Mouse (Mus musculus): ENCODE measurements around the gene Atp2b1. TPM values are rescaled to one million over a fixed set of nuclear protein-coding genes. Genes with fewer than 3 reads are reported as not detected.
A peak's percentile ranks its signal among the peaks of the same experiment; 100 is the strongest.

The Atp2b1 gene
- polyA plus RNA-seq, 1 experiment: 359 TPM

DNA sequence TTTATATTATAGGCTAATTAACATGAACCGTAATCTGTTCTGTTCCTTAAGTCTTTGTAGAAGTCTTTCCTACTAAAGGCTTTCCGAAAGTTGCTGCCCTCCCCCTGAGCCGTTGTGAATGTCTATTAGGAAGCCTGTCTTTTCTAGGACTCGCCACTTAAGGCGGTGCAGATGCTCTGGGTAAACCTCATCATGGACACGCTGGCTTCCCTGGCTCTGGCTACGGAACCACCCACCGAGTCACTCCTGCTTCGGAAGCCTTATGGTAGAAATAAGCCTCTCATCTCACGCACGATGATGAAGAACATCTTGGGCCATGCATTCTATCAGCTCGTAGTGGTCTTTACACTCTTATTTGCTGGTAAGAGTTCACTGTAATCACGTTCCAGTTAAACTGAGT, 100.5 kb downstream of the Atp2b1 start:
- no peak for DNase-seq (ENCODE audit: extremely low spot score in 1 of 2, low spot score in 1 of 2)

DNA sequence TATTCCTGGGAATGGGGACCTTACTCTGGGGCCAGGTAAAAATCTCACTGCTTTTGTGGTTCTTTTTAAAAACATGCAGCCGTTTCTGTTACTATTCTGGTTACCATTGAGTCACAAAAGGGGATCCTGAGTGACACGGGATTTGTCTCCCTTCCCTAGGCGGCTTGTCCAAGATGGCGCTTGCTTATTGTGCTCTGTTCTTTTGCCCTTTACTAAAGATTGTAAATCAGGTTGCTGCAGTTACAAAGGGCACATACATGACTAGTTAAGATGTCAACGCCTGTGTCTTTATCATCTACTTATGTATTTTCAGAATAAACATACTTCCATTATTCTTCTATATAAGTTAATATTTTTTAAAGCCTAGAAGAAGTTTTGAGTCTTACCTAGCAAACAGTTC, 102.8 kb downstream of the Atp2b1 start:
- no peak for DNase-seq (ENCODE audit: extremely low spot score in 1 of 2, low spot score in 1 of 2)

DNA sequence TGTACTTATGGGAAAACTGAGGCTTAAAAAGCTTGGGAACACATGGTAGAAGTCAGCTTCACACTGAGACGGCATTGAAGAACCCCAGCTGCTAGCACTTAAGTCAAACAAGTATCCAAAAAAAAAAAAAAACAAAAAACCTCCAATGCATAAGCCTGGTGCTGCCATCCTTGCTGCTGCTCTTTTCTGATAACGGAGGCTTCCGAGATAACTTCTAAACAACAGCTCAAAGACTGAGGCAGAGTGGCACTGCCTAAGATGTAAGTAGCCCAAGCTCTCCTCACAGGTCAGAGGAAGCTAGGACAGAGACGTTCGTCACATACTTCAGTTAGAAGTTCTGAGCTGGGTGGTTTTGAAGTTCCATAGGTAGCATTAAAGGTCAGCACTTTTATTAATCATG, 113.3 kb downstream of the Atp2b1 start:
- DNase-seq (ENCODE audit: extremely low spot score in 1 of 2, low spot score in 1 of 2): no peak

DNA sequence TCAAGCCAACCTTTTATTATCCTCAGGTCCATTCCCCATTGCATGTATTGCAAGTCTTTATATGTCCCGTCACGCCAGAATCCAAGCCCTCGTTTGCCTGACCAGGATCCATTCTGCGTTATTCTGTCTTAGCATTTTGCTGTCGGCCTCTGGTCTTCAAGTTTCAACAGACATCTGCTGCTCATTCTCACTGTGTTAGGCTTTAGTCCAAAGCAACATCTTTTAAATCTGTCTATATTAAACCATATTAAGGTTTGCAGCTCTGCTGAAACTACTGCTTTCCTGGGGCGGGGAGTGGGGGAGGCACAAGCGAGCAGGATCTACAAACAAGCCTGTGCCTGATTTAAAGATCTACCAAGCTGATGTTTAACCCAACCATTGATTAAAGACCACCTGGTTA, 115.6 kb downstream of the Atp2b1 start:
- DNase-seq (ENCODE audit: extremely low spot score in 1 of 2, low spot score in 1 of 2): no peak

DNA sequence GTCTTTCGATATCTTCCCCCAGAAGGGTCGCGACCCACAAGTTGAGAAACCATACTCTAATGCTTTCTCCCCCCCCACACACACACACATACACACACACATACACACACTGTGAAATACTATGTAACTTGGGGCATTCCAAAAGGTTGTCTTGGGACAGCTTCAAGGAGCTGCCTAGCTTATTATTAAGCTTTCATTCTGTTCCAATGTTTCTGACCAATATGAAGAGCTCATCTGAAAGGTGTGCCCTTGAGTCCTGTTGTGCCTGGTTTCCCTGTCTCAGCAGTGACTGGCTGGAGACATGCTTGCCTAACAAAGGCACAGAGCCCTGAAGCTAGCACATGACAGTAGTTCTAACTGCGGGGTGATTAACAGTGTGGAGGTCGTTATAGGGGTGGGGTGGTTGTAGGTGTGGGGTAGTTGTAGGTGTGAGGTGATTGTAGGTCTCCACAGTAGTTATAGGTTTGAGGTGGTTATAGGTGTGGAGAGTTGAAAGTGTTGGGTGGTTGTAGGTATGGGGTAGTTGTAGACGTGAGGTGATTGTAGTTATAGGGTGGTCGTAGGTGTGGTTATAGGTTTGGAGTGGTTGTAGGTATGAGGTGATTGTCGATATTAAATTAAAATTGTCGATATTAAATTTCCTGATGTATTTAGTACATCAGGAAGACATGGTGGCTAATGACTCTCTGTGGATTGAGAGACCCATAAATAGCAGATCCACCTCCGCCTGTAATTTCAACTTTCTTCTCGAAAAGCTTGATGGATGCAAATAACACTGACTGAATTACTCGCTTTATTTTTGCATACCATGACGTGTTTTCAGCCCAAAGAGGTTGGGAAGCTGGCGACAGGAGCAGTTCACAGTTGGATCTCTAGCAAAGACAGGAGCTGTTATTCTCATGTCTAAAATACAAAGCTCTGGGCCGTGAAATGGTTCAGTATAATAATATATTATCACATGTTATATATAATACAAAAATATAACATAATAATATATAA, 119.9 kb downstream of the Atp2b1 start:
- DNase-seq (ENCODE audit: extremely low spot score in 1 of 2, low spot score in 1 of 2): peak; percentile 52 to 67

DNA sequence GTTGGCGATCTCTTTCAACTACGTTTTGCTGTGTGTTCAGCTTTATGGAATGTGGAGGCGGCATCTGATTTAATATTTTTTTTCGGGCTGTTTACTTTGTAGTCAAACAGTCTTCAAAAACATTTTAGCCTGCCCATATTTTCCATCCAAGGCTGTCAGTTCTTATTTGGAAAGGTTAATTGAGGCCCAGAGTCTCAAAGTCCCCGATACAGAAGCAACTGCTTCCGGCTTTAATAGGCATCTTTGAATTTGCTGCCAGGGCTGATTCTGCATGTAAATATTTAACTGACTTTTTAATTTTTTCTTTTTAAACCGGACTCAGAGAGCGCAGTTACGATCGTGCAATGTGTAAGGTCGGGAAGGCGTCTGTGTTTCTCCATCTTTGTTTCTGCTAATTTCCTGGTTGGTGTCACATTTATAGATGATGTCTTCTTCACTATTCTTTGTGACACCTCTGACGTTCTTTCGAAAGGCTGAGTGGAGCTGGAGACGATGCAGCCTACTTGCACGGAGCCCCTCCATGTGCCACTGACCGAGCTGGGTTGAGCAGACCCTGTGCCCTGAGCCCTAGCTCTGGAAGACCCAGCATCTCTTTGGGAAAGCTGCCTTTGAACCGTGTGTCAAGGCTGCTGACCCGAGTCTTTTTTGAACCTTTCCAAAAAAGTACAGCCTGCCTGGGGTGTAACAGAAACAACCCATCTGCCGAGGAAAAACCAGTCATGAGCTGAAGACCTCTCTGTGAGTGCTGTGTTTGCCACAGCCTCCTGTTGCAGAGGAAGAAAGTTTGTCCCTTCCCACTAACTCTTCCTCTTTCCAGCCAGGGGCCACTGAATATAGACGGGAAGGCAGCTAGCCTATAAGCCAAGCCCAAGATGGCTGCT, 123.2 kb downstream of the Atp2b1 start:
- DNase-seq (ENCODE audit: extremely low spot score in 1 of 2, low spot score in 1 of 2): no peak

DNA sequence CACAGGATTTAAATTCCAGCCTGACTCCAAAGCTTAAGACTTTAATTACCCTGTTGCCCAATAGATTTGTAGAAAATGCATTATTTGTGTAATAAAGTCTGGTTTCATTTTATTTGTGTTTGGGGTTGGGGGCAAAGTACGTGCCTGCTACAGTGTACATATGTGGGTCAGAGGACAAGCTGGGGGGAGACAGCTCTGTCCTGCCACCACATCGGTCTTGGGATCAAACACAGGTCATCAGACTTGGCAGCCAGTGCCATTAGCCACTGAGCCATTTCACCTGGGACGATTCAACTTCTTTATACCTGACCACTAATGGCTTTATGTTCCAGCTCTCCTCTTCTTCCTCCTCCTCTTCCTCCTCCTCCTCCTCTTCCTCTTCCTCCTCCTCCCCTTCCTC, 124.7 kb downstream of the Atp2b1 start:
- DNase-seq (ENCODE audit: extremely low spot score in 1 of 2, low spot score in 1 of 2): no peak

DNA sequence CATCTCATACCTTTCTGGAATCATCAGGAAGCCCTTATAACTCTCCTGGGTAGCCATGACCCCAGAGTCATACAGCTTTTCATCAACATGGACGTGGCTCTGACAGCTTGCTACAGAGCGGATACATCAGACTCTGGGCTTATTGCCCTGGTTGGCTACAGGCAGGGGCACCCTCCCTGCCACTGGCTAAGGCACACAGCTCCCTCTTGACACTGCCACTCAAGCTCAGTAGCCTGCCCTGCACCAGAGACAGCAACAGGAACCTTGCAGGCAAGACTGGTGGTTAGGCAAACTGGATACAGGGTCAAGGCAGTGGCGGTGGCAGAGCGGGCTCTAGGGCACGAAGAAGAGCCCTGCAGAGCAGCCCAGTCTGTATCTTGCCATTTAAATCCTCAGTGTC, 126.0 kb downstream of the Atp2b1 start:
- DNase-seq (ENCODE audit: extremely low spot score in 1 of 2, low spot score in 1 of 2): no peak

DNA sequence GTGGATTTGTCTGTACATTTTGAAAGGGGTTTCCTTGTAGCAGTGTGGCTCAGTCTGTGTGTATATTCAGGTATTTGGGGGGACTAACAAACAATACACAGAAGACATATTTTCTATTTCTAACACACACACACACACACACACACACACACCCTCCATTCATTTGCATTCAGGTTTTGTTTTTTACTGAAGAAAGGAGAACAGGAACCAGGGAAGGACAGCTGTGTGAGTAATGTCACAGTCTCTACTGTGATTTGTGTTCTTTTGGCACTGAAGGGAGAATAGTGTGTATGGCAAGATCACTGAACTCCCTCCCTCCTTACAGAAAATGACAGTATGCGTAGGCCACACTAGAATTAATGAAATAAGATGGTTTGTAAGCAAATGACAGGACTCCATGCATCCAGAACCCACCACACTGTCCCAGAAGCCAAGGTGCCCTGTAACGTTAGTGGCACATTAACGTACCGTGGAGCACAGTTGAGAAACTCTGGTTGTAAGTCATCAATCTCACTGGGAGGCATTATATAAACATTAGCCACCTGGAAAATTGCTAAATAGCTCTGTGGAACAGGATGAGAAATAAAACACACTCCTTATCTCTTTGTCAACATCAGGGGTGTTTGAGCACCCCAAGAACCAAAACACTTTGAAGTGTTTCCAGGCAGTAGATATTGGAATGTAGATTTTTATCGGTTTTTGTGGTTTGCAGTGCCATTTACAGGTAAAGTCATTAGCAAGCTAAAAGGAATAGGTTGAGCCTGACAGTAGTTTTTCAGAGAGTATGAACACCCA, 132.7 kb downstream of the Atp2b1 start:
- DNase-seq (ENCODE audit: extremely low spot score in 1 of 2, low spot score in 1 of 2): no peak

DNA sequence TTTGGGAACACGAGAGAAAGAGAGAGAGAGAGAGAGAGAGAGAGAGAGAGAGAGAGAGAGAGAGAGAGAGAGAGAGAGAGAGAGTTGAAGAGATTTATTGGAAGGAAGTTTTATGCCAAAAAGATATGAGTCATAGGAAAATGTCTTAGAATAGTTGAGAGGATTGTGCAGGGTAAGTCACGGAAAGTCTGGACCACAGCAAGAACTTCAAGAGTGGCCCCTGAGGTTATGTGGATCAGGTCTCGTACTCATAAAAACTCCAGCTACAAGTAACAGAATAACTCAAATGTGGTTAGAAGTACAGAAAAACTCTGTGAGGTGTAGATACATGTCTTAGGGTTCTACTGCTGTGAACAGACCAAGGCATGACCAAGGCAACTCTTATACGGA, 133.3 kb downstream of the Atp2b1 start:
- no peak for DNase-seq (ENCODE audit: extremely low spot score in 1 of 2, low spot score in 1 of 2)

DNA sequence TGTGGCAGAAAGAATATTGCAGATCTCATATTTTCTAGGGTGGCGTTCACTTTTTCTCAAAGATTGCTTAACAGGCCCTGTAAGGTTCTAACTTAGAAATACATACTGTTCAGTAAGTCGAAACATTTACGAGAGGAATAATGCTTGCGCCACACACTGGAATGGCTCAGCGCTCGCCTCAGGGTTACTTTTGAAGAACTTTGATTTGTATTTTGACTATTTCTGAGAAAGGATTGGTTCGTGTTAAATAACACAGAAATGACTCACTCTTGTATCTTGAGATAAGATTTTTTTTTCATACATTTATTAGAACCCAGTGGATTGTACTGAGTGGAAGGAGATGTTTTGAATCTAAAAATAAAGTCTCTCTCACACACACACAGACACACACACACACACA, 135.9 kb downstream of the Atp2b1 start:
- DNase-seq (ENCODE audit: extremely low spot score in 1 of 2, low spot score in 1 of 2): no peak

DNA sequence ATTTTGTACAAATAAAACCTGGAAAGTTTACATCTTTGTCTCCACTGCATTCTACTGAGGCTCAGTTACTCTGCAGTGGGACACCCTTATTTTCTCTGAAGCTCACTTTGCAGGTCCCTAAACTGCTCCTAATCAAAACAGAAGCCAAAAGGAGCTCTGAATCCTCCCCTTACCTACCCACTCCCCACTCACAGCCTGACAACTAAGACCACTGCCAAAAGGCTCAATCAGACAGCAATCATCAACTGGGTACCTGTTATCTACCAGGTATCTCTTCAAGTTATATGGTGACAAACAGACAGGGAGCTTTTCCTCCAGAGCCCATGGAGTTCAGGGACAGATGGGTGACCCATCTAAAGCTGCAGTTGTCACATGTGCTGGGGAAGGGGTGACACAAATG, 138.9 kb downstream of the Atp2b1 start:
- DNase-seq (ENCODE audit: extremely low spot score in 1 of 2, low spot score in 1 of 2): no peak

DNA sequence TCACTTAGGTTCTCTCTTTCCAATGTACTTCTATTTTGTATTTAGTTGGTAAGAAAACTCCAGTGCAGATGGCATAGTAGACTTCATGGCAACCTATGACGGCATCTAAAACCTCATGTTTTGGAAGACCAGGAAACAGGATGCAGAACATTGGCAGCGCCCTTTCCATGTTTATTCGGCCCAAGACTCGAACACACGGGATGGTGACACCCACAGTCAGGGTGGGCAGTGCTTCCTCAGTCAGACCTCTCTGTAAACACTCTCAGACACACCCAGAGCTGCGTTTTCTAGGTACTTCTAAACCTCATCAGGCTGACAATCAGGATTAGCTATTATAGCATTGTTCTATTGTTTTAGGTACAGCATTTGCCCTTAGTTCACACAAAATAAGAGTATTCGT, 146.4 kb downstream of the Atp2b1 start:
- no peak for DNase-seq (ENCODE audit: extremely low spot score in 1 of 2, low spot score in 1 of 2)

DNA sequence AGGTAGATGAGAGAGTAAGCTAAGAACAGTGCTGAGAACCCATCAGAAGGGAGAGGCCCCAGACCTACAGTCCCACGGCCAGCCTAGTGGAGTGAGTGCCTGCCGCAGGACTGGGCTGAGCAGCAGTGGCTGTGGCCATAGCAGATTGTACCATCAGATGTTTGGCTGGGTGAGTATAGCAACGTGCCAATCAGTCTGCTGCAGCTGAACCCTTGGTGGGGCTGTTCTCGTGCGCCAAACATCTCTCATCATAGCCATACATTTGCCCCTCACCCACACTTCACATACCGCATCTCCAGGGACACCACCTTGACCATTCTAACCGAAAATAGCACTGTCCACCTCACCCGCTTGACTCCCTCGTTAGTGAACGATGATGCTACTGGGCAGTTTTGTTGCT, 147.2 kb downstream of the Atp2b1 start:
- DNase-seq (ENCODE audit: extremely low spot score in 1 of 2, low spot score in 1 of 2): no peak

DNA sequence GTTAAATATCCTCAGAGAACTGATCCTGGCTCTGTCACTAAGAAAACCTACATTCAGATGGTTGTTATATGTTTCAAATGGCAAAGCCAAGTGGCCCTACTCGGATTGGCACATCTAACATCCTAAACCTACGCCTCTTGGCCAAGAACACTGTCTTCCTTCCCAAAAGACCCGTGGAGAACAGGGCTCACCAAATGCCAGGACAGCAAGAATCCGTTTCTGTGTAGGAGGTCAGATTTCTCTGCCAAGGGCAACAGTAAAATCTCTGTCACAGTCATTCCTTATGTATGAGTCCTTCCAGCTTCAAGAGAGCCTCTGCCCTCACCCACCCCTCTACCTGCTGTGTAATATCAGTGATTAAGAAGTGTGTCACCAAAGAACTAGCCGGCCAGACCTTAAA, 148.3 kb downstream of the Atp2b1 start:
- no peak for DNase-seq (ENCODE audit: extremely low spot score in 1 of 2, low spot score in 1 of 2)

Other genes with a start within 250 kb of the Atp2b1 start
- 7.9 and 9.3 TPM in 2 replicates for gene Poc1b, start 192.6 kb downstream of the Atp2b1 start, polyA plus RNA-seq (2012; rRNA removed)
- 1.3 TPM in 2 replicates for gene Galnt4, start 193.8 kb downstream of the Atp2b1 start, polyA plus RNA-seq (2012; rRNA removed)
- gene Phxr2, start 211.9 kb downstream of the Atp2b1 start, polyA plus RNA-seq (2012; rRNA removed): not detected in 2 replicates